Mouse (Mus musculus): ENCODE data around the gene Nek5. TPM values are rescaled to one million over a fixed set of nuclear protein-coding genes. Genes with fewer than 3 reads are reported as not detected.
"Not testable (repeated sequence)": the region's sequence is repeated elsewhere in the genome, so short reads cannot be mapped to it uniquely, and the experiment has no call there.

The Nek5 gene
- polyA plus RNA-seq, 1 experiment from 2014 or later, result 1.0 TPM

DNA sequence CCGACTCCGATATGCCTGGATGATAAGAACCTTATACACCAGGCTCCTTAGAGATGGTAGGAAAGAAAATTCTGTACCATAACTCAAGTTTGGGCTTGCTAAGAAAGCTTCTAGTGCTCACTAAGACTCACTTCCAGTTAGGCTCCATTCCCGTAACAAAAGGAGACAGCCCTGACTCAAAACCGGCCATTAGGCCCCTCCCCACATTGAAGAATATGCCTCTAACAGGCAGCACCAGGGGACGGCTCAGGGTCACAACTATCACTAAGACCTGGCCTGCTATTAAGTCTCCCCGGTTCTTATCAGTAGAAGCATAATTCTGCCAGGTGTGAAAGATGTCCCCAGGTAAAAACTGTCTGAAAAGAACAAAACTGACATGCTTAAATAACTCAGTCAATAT, 21.0 kb upstream of the Nek5 start:
- no peak for ATAC-seq (ENCODE audit: borderline replicate concordance, extremely low read depth, low FRiP score, low TSS enrichment)
- H3K4me3 ChIP-seq, result no peak overlapping the region
- H3K4me2 ChIP-seq, result no peak overlapping the region
- no peak overlapping the region for H3K27ac ChIP-seq
- no peaks in the 10 kb centered on the region for H3K9me3 ChIP-seq
- H3K27me3 ChIP-seq, result no peaks in the 10 kb centered on the region
- 70% methylated on average over 6 of the region's 6 CpGs for WGBS
- 0 out of 2 replicates have a peak, but pooled peaks cover 4% of the 10 kb centered on the region for H3K36me3 ChIP-seq
- H3K4me1 ChIP-seq, result peaks cover 7% of the 10 kb centered on the region
- H3K9ac ChIP-seq, result no peak overlapping the region

DNA sequence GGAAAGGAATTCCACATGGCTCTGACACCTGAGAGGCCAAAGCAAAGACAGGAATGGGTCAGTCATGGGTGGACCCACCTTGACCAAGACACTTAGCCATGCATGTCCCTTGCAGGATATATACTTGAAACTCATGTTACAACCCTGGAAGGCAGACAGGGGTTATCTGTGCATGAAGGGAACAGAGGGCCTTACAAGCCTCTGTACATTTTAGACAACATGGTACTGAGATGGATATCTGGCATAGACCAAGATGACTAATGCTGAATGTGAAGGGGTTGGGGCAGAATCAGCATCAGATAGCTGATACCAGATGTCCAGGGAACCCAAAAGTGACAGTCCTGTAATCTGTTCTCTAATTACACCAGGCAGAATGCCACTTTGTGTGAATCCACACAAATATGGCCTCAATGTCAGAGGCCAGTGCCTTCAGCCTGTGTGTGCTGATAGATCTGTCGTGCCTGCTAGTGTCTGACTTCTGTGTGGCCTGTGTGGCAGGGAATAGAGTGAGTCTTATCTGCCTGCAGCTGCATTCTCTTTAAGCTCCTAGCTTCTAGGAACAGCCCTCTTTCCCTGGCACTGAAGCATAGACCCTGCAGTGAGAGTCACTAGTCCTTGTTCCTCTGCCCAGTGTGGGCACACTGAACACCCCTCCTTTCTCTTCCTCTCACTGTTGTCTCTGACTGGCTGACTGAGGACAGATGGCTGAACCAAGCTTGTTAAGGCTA, 19.1 kb upstream of the Nek5 start:
- no peaks in the 10 kb centered on the region for H3K4me1 ChIP-seq
- ATAC-seq (ENCODE audit: borderline replicate concordance, extremely low read depth, low FRiP score, low TSS enrichment), result no peak
- WGBS, result 50% methylated on average over 1 of the region's 1 CpGs

DNA sequence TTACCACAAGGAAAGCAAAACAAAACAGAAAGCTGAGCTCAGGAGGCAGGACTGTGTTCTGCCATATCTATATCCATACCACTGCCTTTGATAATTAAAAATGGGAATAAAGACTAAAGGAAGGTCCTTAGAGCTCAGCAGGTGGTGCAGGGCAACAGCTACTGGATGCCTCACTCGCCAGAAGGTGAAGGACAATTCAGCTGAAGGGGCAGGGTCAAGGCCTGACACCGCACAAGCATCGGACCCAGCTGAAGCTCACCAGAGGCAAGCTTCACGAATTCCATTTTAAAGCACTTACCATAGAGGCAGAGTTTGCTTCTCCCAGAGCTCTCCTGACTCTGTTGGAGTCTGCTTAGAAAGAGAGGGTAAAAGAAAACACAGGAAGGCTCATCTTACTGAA, 17.7 kb upstream of the Nek5 start:
- no peak for ATAC-seq (ENCODE audit: borderline replicate concordance, extremely low read depth, low FRiP score, low TSS enrichment)
- no peaks in the 10 kb centered on the region for H3K4me1 ChIP-seq
- 79% methylated on average over 4 of the region's 4 CpGs for WGBS
- no peak overlapping the region for H3K4me3 ChIP-seq
- H3K9ac ChIP-seq, result no peak overlapping the region
- 0 out of 2 replicates have a peak, but pooled peaks cover 4% of the 10 kb centered on the region for H3K36me3 ChIP-seq
- H3K4me2 ChIP-seq, result no peak overlapping the region
- no peaks in the 10 kb centered on the region for H3K27me3 ChIP-seq
- no peaks in the 10 kb centered on the region for H3K9me3 ChIP-seq
- H3K27ac ChIP-seq, result no peak overlapping the region

More for the DNA sequence above, 19.1 kb upstream of the Nek5 start:
- Histone ChIP-seq H3K9ac (no peak overlapping the region), H3K27me3 (no peaks in the 10 kb centered on the region), H3K4me2 (no peak overlapping the region), H3K4me3 (no peak overlapping the region), H3K36me3 (0 out of 2 replicates have a peak, but pooled peaks cover 4% of the 10 kb centered on the region), H3K27ac (no peak overlapping the region), H3K9me3 (no peaks in the 10 kb centered on the region)

DNA sequence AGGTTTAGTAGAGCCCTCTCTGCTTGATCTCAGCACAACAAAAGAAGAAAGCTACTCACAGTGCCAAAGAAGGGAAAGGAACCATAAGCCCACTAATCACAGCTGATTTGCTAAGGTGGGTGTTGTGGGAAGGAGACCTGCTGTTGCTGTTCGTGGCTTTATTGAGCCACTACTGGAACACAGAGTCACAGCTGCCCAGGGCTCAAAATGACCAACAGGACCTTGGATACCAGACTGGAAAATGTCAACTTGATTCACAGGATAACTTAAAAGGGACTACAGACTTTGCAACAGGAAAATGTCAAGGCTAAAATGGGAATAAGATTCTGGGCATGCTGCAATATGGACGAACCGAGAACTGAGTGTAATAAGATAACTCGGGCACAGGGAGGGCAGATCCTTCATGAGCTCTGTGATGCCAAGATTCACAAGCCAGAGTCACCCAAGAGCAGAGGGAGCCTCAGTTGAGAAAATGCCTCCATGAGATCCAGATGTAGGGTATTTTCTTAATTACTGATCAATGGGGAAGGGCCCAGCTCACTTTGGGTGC, 17.1 kb upstream of the Nek5 start:
- H3K9ac ChIP-seq, result no peak overlapping the region
- H3K36me3 ChIP-seq, result 0 out of 2 replicates have a peak, but pooled peaks cover 4% of the 10 kb centered on the region
- no peaks in the 10 kb centered on the region for H3K4me1 ChIP-seq
- H3K27me3 ChIP-seq, result no peaks in the 10 kb centered on the region
- no peak overlapping the region for H3K4me2 ChIP-seq
- ATAC-seq (ENCODE audit: borderline replicate concordance, extremely low read depth, low FRiP score, low TSS enrichment), result no peak
- H3K9me3 ChIP-seq, result no peaks in the 10 kb centered on the region
- no peak overlapping the region for H3K4me3 ChIP-seq
- H3K27ac ChIP-seq, result no peak overlapping the region
- 88% methylated on average over 4 of the region's 4 CpGs for WGBS

DNA sequence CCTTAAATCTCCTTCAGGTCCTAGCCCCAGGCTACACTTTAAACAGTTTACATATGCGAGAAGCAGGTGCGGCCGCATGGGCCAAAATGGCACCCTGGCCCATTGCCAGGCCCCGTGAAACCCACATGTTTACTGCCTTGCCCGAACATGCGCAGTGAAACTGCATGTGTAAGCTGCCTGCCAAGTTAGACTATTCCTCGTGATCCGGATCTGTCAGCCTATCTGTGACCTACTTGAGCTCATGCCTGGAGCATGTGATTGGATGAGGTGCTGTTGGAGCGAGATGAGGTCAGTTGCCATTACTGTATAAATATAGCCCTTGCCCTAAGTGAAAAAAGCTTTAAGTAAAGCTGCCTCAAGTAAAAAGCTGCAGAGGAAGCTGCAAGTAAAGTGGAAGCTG, 11.6 kb upstream of the Nek5 start:
- not testable (repeated sequence) for H3K4me2 ChIP-seq; H3K27ac ChIP-seq; H3K4me1 ChIP-seq; ATAC-seq (ENCODE audit: borderline replicate concordance, extremely low read depth, low FRiP score, low TSS enrichment); H3K4me3 ChIP-seq; H3K9ac ChIP-seq; H3K27me3 ChIP-seq; H3K9me3 ChIP-seq
- H3K36me3 ChIP-seq, result 0 out of 2 replicates have a peak, but pooled peaks cover 11% of the 10 kb centered on the region
- WGBS, result 78% methylated on average over 9 of the region's 9 CpGs

DNA sequence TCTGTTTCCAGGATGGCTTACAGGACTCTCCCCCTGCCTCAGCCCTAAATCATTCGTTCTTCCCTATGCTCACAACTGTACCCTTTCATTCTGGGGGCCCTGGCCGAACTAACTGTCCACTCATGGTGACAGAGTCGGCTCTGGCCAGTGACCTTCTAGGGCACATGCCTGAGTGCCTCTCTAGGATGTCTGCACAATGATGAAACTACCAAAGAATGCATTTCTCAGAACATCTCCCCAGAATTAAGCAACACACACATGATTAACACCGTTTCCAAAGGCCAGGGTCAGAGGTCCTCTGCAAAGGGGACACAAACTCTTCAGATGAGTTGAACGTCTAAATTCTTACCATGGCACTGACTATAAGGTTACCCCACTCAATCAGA, 9.9 kb upstream of the Nek5 start:
- Histone ChIP-seq H3K4me3 (no peak overlapping the region), H3K27ac (no peak overlapping the region), H3K36me3 (0 out of 2 replicates have a peak, but pooled peaks cover 9% of the 10 kb centered on the region), H3K9ac (no peak overlapping the region), H3K27me3 (no peaks in the 10 kb centered on the region), H3K9me3 (no peaks in the 10 kb centered on the region), H3K4me1 (no peaks in the 10 kb centered on the region), H3K4me2 (no peak overlapping the region)
- 70% methylated on average over 5 of the region's 5 CpGs for WGBS
- ATAC-seq (ENCODE audit: borderline replicate concordance, extremely low read depth, low FRiP score, low TSS enrichment), result no peak

DNA sequence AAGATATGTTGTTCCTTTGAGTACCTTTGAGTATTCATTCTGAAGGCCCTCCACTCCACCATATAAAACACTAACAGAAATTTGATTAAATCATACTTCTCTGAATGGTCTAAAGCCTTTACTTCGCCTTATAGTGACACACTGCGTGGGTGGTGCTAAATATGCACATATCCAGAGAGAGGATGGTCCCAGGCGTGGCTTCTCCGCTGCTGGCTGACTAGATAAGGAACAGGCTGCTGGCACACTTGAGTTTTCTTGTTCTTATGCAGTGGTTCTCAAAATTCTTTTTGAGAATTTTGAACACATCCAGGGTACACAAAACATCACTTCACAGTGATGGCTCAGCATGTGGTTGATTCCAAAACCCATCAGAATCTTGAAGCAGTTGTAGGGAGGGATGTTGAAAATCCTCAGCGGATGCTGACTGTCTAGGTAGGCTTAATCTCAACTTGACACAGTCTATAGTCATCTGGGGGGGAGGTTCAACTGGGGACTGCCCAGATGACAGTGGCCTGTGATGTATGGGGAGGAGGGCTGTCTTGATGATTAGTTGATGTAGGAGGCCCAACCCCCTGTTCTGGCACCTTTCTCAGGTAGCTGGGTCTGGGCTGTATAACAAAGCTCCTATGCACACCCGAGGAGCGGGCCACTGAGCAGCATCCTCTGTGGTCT, 9.4 kb upstream of the Nek5 start:
- Histone ChIP-seq H3K4me2 (no peak overlapping the region), H3K4me1 (no peaks in the 10 kb centered on the region), H3K4me3 (no peak overlapping the region), H3K27ac (no peak overlapping the region), H3K27me3 (no peaks in the 10 kb centered on the region), H3K36me3 (0 out of 2 replicates have a peak, but pooled peaks cover 11% of the 10 kb centered on the region), H3K9me3 (no peaks in the 10 kb centered on the region), H3K9ac (no peak overlapping the region)
- WGBS, result 87% methylated on average over 7 of the region's 7 CpGs
- peak; percentile 46; the same call in 1 of the 2 replicates for ATAC-seq (ENCODE audit: borderline replicate concordance, extremely low read depth, low FRiP score, low TSS enrichment)

DNA sequence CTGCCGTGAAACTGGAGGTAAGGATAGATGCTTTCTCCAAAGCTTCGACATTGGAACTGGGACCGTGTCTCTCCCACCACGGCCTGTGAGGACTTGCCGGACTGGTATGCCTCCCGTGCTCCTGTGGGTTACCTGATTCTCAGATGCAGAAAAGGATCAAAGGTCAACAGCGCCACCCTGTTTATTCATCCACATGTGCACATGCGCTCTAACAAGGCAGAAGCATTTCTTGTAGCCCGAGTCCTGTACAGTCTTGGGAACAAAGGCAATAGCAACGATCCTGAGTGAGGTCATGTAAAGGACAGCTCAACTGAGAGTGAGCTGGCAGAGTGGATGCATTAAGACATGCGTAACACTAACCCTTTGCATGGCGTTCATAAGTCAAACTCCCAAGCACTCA, 7.2 kb upstream of the Nek5 start:
- H3K27me3 ChIP-seq, result no peaks in the 10 kb centered on the region
- no peak overlapping the region for H3K27ac ChIP-seq
- no peak overlapping the region for H3K9ac ChIP-seq
- no peaks in the 10 kb centered on the region for H3K4me1 ChIP-seq
- WGBS, result 59% methylated on average over 12 of the region's 12 CpGs
- no peak overlapping the region for H3K4me2 ChIP-seq
- H3K36me3 ChIP-seq, result 0 out of 2 replicates have a peak, but pooled peaks cover 17% of the 10 kb centered on the region
- H3K4me3 ChIP-seq, result no peak overlapping the region
- ATAC-seq (ENCODE audit: borderline replicate concordance, extremely low read depth, low FRiP score, low TSS enrichment), result no peak
- H3K9me3 ChIP-seq, result no peaks in the 10 kb centered on the region

DNA sequence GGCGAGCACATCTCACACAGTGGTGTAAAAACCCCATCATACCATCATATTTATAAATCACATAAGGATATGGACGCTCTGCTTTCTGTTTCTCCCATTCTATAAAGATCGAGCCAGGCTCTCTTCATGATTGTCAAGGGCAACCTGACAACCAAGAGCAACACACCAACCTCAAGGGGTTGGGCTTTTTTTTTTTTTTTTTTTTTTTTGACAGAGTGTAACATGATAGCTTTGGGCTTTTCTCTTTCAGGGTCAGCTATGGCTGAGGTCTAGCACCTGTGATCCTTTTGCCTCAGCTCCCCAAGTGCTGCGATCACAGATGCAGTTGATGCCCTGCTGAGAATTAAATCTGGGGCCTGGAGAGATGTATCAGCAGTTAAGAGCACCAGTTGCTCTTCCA, 17.8 kb downstream of the Nek5 start:
- no peak overlapping the region for H3K27ac ChIP-seq
- no peaks in the 10 kb centered on the region for H3K36me3 ChIP-seq
- no peak overlapping the region for H3K4me2 ChIP-seq
- no peaks in the 10 kb centered on the region for H3K9me3 ChIP-seq
- 66% methylated on average over 4 of the region's 4 CpGs for WGBS
- H3K27me3 ChIP-seq, result no peaks in the 10 kb centered on the region
- H3K4me1 ChIP-seq, result no peaks in the 10 kb centered on the region
- ATAC-seq (ENCODE audit: borderline replicate concordance, extremely low read depth, low FRiP score, low TSS enrichment), result no peak
- no peak overlapping the region for H3K4me3 ChIP-seq
- no peak overlapping the region for H3K9ac ChIP-seq

DNA sequence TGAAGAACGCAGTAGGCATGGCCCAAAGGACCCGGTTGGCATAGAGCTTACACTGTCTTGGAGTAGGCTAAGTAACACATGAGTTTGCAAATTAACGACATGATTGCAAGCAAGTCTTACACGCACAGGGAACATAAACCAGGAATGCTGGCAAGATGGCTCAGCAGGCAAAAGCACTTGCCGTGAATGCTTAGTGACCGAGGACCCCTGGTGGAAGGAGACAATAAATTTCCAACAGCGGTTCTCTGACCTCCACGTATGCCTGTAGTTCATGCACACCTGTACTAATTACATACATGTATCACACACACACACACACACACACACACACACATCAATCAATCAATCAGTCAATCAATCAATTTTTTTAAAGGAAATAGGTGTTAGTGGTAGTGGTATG, 33.3 kb downstream of the Nek5 start:
- WGBS, result 44% methylated on average over 8 of the region's 8 CpGs
- Histone ChIP-seq H3K27ac (no peak overlapping the region), H3K4me2 (no peak overlapping the region), H3K27me3 (no peaks in the 10 kb centered on the region), H3K9ac (no peak overlapping the region), H3K4me1 (no peaks in the 10 kb centered on the region), H3K36me3 (no peaks in the 10 kb centered on the region), H3K9me3 (no peaks in the 10 kb centered on the region), H3K4me3 (no peak overlapping the region)
- no peak for ATAC-seq (ENCODE audit: borderline replicate concordance, extremely low read depth, low FRiP score, low TSS enrichment)

DNA sequence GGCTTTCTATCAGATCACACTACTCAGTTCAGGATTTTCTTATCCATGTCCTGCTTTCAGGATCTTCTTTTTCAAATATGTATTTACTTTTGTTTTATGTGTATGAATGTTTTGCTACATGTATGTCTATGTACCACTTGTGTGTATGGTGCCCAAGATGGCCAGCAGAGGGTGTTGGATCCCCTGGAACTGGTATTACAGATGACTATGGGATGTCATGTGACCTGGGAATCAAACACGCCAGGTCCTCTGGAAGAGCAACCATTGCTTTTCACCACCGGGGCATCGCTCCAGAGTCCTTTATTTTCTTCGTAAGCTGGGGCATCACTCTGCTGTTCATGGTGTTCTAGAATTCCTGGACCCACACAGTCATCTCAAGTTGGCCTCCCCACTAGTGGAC, 35.6 kb downstream of the Nek5 start:
- Histone ChIP-seq H3K27ac (no peak overlapping the region), H3K9me3 (no peaks in the 10 kb centered on the region), H3K4me3 (no peak overlapping the region), H3K36me3 (no peaks in the 10 kb centered on the region), H3K4me1 (no peaks in the 10 kb centered on the region), H3K9ac (no peak overlapping the region), H3K4me2 (no peak overlapping the region), H3K27me3 (no peaks in the 10 kb centered on the region)
- no peak for ATAC-seq (ENCODE audit: borderline replicate concordance, extremely low read depth, low FRiP score, low TSS enrichment)
- WGBS, result 91% methylated on average over 4 of the region's 4 CpGs

DNA sequence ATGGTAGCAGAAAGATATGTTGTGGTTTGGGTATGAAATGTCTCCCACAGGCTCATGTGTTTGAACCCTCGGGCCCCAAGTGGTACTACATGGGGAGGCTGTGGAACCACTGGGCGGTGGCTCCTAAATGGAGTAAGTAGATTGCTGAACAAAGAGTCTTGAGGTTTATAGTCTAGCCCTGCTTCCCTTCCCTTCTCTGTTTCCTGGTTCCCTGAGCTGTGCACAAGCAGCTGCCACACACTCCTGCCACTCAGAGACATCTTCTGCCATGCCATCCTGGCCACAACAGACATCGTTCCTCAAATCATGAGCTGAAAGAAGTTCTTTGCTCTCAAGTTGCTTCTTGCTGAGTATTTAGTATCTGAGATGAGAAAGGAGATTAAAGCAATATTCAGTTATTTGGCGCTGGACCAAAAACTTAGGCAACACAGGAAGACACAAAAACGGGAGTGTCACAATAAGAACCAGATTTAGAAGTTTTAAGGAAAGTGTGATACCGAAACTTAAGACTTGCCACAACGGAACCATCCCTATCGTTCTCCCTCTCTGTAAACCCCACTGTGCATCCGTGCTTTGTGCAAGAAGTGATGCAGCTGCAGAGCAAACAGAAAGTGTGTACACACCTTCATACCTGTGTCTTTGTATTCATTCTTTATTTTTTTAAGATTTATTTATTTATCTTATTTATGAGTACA, 45.4 kb downstream of the Nek5 start:
- Histone ChIP-seq H3K4me2 (no peak overlapping the region), H3K36me3 (no peaks in the 10 kb centered on the region), H3K9ac (no peak overlapping the region), H3K9me3 (no peaks in the 10 kb centered on the region), H3K27ac (no peak overlapping the region), H3K27me3 (no peaks in the 10 kb centered on the region), H3K4me3 (no peak overlapping the region), H3K4me1 (no peaks in the 10 kb centered on the region)
- WGBS, result 72% methylated on average over 9 of the region's 9 CpGs
- no peak for ATAC-seq (ENCODE audit: borderline replicate concordance, extremely low read depth, low FRiP score, low TSS enrichment)
